Mouse (Mus musculus): ENCODE data around the gene Inhba.

DNA sequence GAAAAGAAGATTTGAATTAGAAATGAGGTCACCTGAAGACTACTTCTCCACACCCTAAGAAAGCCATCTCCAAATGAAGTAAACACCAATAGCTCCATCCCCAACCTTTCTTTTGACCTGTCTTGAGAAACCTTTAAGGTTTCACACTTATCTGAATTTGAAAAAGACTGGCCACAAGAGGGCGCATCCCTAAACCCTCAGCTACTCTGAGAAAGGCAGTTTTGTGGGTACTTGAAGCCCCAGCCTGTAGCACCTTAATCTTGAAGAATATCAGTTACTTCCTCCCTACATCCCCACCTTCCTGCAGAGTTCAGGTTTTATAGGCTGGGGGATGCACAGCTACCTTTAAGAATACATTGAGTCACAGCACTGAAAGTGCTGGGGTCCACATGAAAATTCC is 9.0 kb downstream of the Inhba start:
- TF ChIP-seq POLR2A (IDR thresholded peaks at IDR 0.05; ENCODE audit: control insufficient read depth, extremely low read depth, insufficient read depth, low read length, poor library complexity) (no peak), CTCF (IDR thresholded peaks at IDR 0.05; ENCODE audit: borderline replicate concordance, control insufficient read depth, extremely low read depth, insufficient read depth, low read length, poor library complexity) (no peak)

All from thymus, adult 2 months (tissue).